In genomic region chr12:70183507-70183906, GRCm38 (mm10) we compare ENCODE assay signal across 27 mouse cellular contexts. TPM values are rescaled to one million over a fixed set of nuclear protein-coding genes. Genes with fewer than 3 reads are reported as not detected.
DNase-seq lines count a peak whose midpoint lies in the region; ATAC-seq and TF ChIP-seq lines count a peak whose summit lies in the region.
"Not testable (repeated sequence)": the region's sequence is repeated elsewhere in the genome, so short reads cannot be mapped to it uniquely, and the experiment has no call there.
"Had no signal": no experiment of that assay in that cellular context is flagged by ENCODE, and none has a peak within 500 bp of the region (broad histone marks: within the 10 kb centered on the region; RNA-seq: fewer than 3 reads in every experiment).

No protein-coding gene starts in this region.

- not testable (repeated sequence) for H3K27me3 ChIP-seq in hindbrain, embryonic 14.5 days (ENCODE audit: control insufficient read depth, insufficient read depth, low read length); hindbrain, postnatal 0 days (ENCODE audit: insufficient read depth, low read length); midbrain, embryonic 15.5 days (replicated peaks); neural tube, embryonic 13.5 days

- H3K27ac ChIP-seq in hindbrain, embryonic 14.5 days = peak overlapping the region; percentile 59
- peak overlapping the region; percentile 20; the same call in 1 of the 2 replicates for H3K27ac ChIP-seq in hindbrain, postnatal 0 days
- H3K27ac ChIP-seq in midbrain, embryonic 15.5 days; olfactory bulb, adult 2 months (ENCODE audit: insufficient read depth, low read depth, low read length): not testable (repeated sequence)
- peak overlapping the region; percentile 64 for H3K27ac ChIP-seq in neural tube, embryonic 13.5 days (replicated peaks)

- not testable (repeated sequence) for H3K36me3 ChIP-seq in hindbrain, embryonic 14.5 days (replicated peaks; ENCODE audit: control insufficient read depth, insufficient read depth); hindbrain, postnatal 0 days (ENCODE audit: insufficient read depth, low read length); midbrain, embryonic 15.5 days (replicated peaks); neural tube, embryonic 13.5 days

- peak overlapping the region; percentile 28; the same call in 1 of the 2 replicates for H3K9ac ChIP-seq in hindbrain, embryonic 14.5 days
- not testable (repeated sequence) for H3K9ac ChIP-seq in hindbrain, postnatal 0 days (replicated peaks; ENCODE audit: low read length); midbrain, embryonic 15.5 days; neural tube, embryonic 13.5 days

- 92% methylated on average over 8 of the region's 8 CpGs for WGBS in hindbrain, embryonic 14.5 days
- 85% methylated on average over 8 of the region's 8 CpGs for WGBS in hindbrain, postnatal 0 days
- WGBS in midbrain, embryonic 15.5 days = 92% methylated on average over 8 of the region's 8 CpGs
- 89% methylated on average over 8 of the region's 8 CpGs for WGBS in neural tube, embryonic 13.5 days
- 89% methylated on average over 8 of the region's 8 CpGs for WGBS in olfactory bulb, adult 2 months

- H3K4me1 ChIP-seq in hindbrain, embryonic 14.5 days (replicated peaks; ENCODE audit: control insufficient read depth, insufficient read depth, low read length); hindbrain, postnatal 0 days (ENCODE audit: insufficient read depth, low read length); midbrain, embryonic 15.5 days; neural tube, embryonic 13.5 days (replicated peaks); olfactory bulb, adult 2 months (ENCODE audit: control insufficient read depth, insufficient read depth, low read length): not testable (repeated sequence)

- 0 out of 2 replicates have a peak overlapping the region, but pooled peaks have one; percentile 7 for H3K4me2 ChIP-seq in hindbrain, embryonic 14.5 days (replicated peaks)
- not testable (repeated sequence) for H3K4me2 ChIP-seq in hindbrain, postnatal 0 days (ENCODE audit: low read depth, low read length); midbrain, embryonic 15.5 days; neural tube, embryonic 13.5 days

- TF ChIP-seq POLR2A in olfactory bulb, adult 2 months (IDR thresholded peaks at IDR 0.05; ENCODE audit: insufficient read depth, low read depth, low read length) = not testable (repeated sequence)

- not testable (repeated sequence) for TF ChIP-seq CTCF in hindbrain, postnatal 0 days (IDR thresholded peaks at IDR 0.05; ENCODE audit: low read depth); olfactory bulb, adult 2 months (IDR thresholded peaks at IDR 0.05; ENCODE audit: insufficient read depth, low read depth, low read length)

- H3K4me3 ChIP-seq in hindbrain, embryonic 14.5 days (replicated peaks; ENCODE audit: low read length) = peak overlapping the region; percentile 27
- not testable (repeated sequence) for H3K4me3 ChIP-seq in hindbrain, postnatal 0 days (ENCODE audit: low read length)
- H3K4me3 ChIP-seq in midbrain, embryonic 15.5 days = peak overlapping the region; percentile 27
- H3K4me3 ChIP-seq in neural tube, embryonic 13.5 days = peak overlapping the region; percentile 27
- H3K4me3 ChIP-seq in olfactory bulb, adult 2 months (ENCODE audit: insufficient read depth, low read depth, low read length) = peak overlapping the region; percentile 24; the same call in 1 of the 2 replicates

- DNase-seq in cerebellum, adult 9-10 months = peak; percentile 16
- peak; percentile 75 for DNase-seq in heart, adult 11 months
- not testable (repeated sequence) for DNase-seq in hindbrain, embryonic 14.5 days (ENCODE audit: low spot score)
- peak; percentile 12 for DNase-seq in hindbrain, postnatal 0 days (ENCODE audit: low spot score)

- not testable (repeated sequence) for H3K9me3 ChIP-seq in hindbrain, embryonic 14.5 days (ENCODE audit: control insufficient read depth, low read length); hindbrain, postnatal 0 days (ENCODE audit: low read length); midbrain, embryonic 15.5 days; neural tube, embryonic 13.5 days

- ATAC-seq in hindbrain, embryonic 14.5 days (ENCODE audit: low FRiP score); midbrain, embryonic 15.5 days (replicated peaks); neural tube, embryonic 13.5 days (ENCODE audit: low read depth): not testable (repeated sequence)
- peak; percentile 40; the same call in 1 of the 2 replicates for ATAC-seq in hindbrain, postnatal 0 days

RNA-seq across cellular contexts. Expression of gene Abhd12b, which starts 29.6 kb away (rescaled TPM):
- 0.23 TPM in 1 of 2 replicates, not detected in the other for polyA plus RNA-seq in hindbrain, embryonic 14.5 days (2014; fragmentation: Nextera tagmentation; extraction: Ambion mirVana)
- total RNA-seq in hindbrain, postnatal 0 days (2014; rRNA removed) = 0.14 TPM in 1 of 2 replicates, not detected in the other
- not detected in 2 replicates for polyA plus RNA-seq in hindbrain, postnatal 0 days (2015; fragmentation: Nextera tagmentation; extraction: Ambion mirVana)
- polyA plus RNA-seq in midbrain, embryonic 15.5 days (2015; fragmentation: Nextera tagmentation; extraction: Ambion mirVana) = 0.27 and 0.28 TPM in 2 replicates
- polyA plus RNA-seq in neural tube, embryonic 13.5 days (2015; fragmentation: Nextera tagmentation; extraction: Ambion mirVana) = 0.13 TPM in 1 of 2 replicates, not detected in the other
- not detected in 2 replicates for polyA plus RNA-seq in olfactory bulb, adult 2 months (2012; ENCODE audit: insufficient read depth, insufficient read length, low replicate concordance, missing spikeins)
- total RNA-seq: adrenal gland, adult 2 months; adrenal gland, postnatal 14 days; adrenal gland, postnatal 4 days; gastrocnemius, adult 18-20 months; gastrocnemius, postnatal 10 days; gastrocnemius, postnatal 36 days; granulocyte monocyte progenitor cell, adult 5-6 weeks; heart, adult 8-10 months; heart, postnatal 25 days; hematopoietic stem cell, adult 5-6 weeks; MEL had no signal
- polyA plus RNA-seq: adrenal gland, adult 2 months; C2C12; embryonic facial prominence, embryonic 10.5 days; erythroblast, embryonic 14.5 days; forebrain, embryonic 13.5 days; forebrain, embryonic 16.5 days; heart, embryonic 11.5 days; heart, embryonic 14.5 days; heart, postnatal 0 days; intestine, postnatal 0 days had no signal

RNA-seq across cellular contexts. Expression of gene Pygl, which starts 47.8 kb away (rescaled TPM):
- polyA plus RNA-seq in hindbrain, embryonic 14.5 days (2014; fragmentation: Nextera tagmentation; extraction: Ambion mirVana) = 9.2 and 9.4 TPM in 2 replicates
- 9.0 and 10.9 TPM in 2 replicates for total RNA-seq in hindbrain, postnatal 0 days (2014; rRNA removed)
- 8.3 and 8.4 TPM in 2 replicates for polyA plus RNA-seq in hindbrain, postnatal 0 days (2015; fragmentation: Nextera tagmentation; extraction: Ambion mirVana)
- 8.6 and 9.1 TPM in 2 replicates for polyA plus RNA-seq in midbrain, embryonic 15.5 days (2015; fragmentation: Nextera tagmentation; extraction: Ambion mirVana)
- 6.4 and 9.8 TPM in 2 replicates for polyA plus RNA-seq in neural tube, embryonic 13.5 days (2015; fragmentation: Nextera tagmentation; extraction: Ambion mirVana)
- polyA plus RNA-seq in olfactory bulb, adult 2 months (2012; ENCODE audit: insufficient read depth, insufficient read length, low replicate concordance, missing spikeins) = not detected in 2 replicates
- polyA plus RNA-seq: C2C12 had no signal
